Mouse (Mus musculus) liver (tissue): ENCODE results near the gene Myh10.
A peak's percentile ranks its signal among the peaks of the same experiment; 100 is the strongest.

ENCODE experiments used
- DNase-seq: peaks from one replicate; pipeline ENCODE4 v3.0.0-alpha.2; 2020; ENCODE audit warnings: mixed read lengths

Gene Myh10

GRCm38 (mm10) chr11:68864544-68865189 is 173.3 kb downstream of the Myh10 start:
- peak; percentile 67 for DNase-seq
